Mouse (Mus musculus) left cerebral cortex, postnatal 36 days (tissue): Measurements from ENCODE around the gene Fgfr2. TPM values are rescaled to one million over a fixed set of nuclear protein-coding genes. Genes with fewer than 3 reads are reported as not detected.
A peak's percentile ranks its signal among the peaks of the same experiment; 100 is the strongest.
"Not testable (repeated sequence)": the region's sequence is repeated elsewhere in the genome, so short reads cannot be mapped to it uniquely, and the experiment has no call there.

Experiments
- DNase-seq, 2 experiments: peaks; one replicate each; pipeline ENCODE4 v3.0.0; 2021 to 2022; ENCODE audit warnings: low spot score in 2 of 2, mixed read lengths in 1 of 2
- intact Hi-C: fragments of 180-260 bp; cut with DNase I; formaldehyde crosslinking; loops from one replicate; pipeline ENCODE4 v1.15.1; 2025
- total RNA-seq, 2 experiments: library from RNA; stranded (reverse); gene quantifications; 2 replicates each; pipeline ENCODE4 v1.2.3; 2021

Fgfr2 gene
- total RNA-seq, 2 experiments from 2014 or later: 41.6 to 46.6 TPM

DNA sequence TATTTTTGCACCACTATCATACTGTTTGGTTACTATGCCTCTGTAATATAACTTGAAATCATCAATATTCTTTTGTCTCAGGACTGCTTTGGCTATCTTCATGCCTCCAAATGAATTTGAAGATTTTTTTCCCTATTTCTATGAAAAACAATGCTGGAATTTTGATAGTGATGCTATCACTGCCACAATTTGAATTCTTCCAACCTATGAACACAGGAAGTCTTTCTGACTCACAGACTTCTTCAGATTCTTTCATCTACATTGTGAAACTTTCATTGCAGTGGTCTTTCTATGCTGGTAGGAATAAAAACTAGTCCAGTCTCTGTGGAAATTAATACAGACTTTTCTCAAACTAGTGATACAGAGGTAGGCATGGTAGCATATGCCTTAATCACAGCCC lies 2631.1 kb downstream of the Fgfr2 start:
- intact Hi-C loops: no loop called here

DNA sequence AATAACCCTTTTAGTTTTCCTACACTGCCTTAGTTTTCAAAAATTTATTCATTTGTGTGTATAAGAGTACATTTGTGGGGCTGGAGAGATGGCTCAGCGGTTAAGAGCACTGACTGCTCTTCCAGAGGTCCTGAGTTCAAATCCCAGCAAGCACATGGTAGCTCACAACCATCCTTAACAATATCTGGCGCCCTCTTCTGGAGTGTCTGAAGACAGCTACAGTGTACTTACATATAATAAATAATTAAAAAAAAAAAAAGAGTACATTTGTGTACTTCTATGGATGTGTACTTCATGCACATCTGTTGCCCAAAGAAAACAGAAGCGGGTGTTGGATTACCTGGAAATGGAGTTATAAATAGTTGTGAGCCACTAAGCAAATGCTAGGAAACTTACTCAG lies 2644.1 kb downstream of the Fgfr2 start:
- intact Hi-C loops: loop anchor here (5.0 kb wide), 1 partner anchor 207 kb away; no protein-coding TSS in a partner anchor
- not testable (repeated sequence) for DNase-seq

More for the DNA sequence above, 2631.1 kb downstream of the Fgfr2 start:
- no peak for DNase-seq

DNA sequence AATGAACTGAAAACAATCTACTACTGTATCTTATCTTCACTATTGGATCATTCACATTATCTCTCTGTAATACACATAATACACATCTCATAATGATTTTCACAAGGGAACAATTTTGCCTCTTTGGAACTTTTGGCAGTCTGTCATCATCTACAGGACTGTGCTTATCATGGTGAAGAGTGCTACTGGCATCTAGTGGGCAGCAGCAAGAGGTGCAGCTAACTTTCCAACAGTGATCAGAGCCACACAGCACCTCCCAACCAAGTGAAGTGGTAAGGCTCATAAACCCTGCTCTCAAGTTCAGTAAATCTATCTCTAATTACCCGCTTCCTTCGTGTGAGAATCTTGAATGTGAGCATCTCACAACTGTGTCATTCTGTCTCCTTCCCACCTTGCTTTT lies 2647.2 kb downstream of the Fgfr2 start:
- intact Hi-C loops: loop anchor here (2.0 to 5.0 kb wide), 2 partner anchors 204 to 825 kb away; no protein-coding TSS in a partner anchor
- peak; percentile 30 to 34 for DNase-seq

DNA sequence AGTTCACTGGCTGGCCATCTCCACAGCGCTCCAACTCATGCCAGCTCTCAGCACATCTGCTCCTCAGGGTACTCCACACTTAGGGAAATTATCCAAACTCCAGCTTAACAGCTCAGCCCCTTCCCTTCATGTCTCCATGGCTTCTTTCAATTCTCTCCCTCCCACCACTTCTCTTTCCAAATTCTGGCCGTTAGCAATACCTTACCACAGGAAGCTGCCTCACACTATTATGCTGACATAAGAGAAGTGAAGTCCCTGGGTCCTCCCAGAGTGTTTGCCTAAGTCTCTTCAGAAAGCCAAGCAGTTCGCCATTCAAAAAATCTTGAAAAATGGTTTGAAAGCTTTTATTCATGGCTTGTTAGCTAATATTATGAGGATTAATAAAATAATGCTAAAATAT lies 2649.3 kb downstream of the Fgfr2 start:
- DNase-seq: no peak
- intact Hi-C loops: loop anchor here (5.0 kb wide), 1 partner anchor 92 kb away; no protein-coding TSS in a partner anchor

DNA sequence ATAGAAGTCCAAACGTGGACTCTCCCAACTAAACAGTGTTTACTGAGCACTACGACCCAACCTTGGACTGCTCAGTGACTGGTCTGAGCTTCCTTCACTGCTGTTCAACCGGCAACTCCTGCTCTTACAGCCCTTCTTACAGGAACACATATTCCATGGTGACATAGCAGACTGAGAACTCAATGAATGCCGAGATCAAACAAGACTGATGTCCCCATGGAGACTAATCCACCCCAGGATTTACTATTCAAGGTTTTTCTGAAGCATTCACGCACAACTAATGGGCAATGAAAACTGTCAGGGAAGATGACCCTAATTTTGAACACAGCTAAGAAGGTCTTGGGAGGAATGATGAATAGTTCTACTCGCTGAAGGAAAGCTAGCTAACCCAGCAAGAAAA lies 2650.5 kb downstream of the Fgfr2 start:
- no peak for DNase-seq
- intact Hi-C loops: loop anchor here (5.0 kb wide), 1 partner anchor 90 kb away; no protein-coding TSS in a partner anchor

DNA sequence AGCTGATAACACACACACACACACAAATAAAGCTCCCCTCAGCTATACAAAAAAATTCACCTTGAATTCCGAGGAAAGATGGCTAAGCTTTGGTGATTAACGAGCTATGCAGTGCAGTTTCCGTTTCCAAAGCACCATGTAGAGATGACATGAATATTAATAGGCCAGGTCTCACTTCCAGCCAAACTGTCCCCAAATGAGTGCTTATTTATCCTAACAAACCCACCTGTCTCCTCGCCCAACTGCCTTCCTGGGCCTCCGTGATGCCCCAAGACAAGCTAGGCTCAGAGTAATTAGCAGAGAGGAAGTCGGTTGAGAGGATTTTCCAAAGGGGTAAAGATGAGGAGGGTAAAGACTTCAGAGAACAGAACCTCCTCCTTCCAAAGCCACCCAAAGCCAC lies 2652.1 kb downstream of the Fgfr2 start:
- intact Hi-C loops: loop anchor here (5.0 kb wide), 1 partner anchor 89 kb away; no protein-coding TSS in a partner anchor

DNA sequence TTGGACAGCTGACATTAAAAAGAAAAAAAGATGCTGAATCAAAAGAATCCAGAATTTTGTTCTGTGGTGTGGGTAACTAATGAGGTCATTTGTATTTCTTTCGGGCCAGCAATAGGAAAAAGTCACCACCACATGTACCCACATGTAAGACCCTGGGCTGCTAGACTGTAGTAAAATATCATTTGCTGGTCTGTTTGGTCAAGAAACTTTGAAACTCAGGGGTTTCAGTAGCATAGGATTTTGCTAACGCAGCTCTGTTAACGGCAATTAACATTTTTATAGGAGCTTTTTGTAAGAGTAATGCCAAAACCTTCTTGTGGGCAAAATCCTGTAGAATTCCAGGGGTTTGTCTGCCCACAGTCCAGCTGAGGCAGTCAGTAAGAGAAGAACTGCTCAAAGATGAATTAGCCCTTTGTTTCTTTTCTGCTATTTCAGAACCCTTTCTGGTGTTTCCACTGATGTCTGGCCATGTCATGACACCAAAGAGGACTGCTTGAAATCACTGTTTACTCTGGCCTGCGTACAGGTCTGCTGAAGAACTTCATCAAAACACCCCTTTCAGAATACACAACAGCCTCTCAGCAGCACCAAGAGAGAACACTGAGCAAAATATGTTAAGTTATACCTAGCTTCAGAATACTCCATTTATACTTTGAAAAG lies 2667.4 kb downstream of the Fgfr2 start:
- DNase-seq: no peak
- intact Hi-C loops: no loop called here

More for the DNA sequence above, 2652.1 kb downstream of the Fgfr2 start:
- no peak for DNase-seq

DNA sequence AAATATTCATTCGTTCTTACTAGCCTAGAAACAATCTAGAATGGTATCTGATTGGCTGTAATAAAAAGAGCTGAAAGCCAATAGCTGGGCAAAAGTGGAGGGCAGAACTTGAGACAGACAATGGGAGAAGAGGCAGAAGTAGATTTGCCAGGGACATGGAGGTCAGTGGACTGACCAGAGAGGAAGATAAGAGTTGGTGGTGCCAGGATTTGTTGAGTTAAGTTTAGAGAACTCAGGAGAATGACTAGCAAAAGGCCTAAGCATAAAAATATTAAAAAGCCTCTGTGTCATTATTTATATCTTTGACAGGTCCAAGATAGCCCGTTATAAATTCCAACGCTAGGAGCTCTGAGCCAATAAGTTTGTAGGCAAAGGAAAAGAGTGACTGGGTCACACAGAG lies 2668.9 kb downstream of the Fgfr2 start:
- intact Hi-C loops: no loop called here
- no peak for DNase-seq

DNA sequence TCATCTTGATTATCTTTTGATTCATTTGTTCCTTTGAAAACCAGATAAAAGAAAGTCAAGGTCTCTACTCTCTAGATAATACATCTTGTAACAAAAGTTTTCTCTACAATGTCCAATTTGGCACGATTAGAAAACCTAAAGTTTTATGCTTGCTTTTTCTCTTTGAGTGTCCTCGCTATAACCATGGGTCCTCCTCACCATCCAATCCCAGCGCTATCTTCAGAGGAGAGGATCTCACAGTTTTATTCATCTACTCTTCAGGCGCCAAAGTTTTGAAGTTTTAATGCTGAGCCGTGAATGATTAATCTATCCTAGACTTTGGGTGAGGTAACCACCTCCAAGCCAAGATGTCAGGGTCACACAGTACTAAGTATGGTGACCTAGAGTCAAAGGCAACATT lies 2687.4 kb downstream of the Fgfr2 start:
- DNase-seq: no peak

DNA sequence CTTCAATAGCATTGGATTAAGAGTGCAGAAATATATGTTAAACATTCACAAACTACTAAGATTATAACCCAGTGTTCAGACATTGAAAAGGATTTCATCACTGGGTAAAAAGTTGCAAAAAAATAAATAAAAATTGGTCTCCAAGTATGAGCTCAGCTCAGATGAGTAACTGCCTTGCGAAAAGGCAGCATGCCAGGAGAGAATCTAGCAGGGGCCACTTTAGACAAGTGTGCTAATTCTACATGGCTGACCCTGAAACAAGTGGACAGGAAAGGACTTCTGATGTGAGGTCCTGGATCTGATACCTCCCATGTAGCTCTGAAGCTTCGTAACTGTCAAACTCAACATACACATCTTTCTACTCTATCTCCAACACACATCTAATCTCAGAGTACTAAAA lies 2691.0 kb downstream of the Fgfr2 start:
- DNase-seq: no peak
- intact Hi-C loops: no loop called here

More for the DNA sequence above, 2687.4 kb downstream of the Fgfr2 start:
- intact Hi-C loops: no loop called here

DNA sequence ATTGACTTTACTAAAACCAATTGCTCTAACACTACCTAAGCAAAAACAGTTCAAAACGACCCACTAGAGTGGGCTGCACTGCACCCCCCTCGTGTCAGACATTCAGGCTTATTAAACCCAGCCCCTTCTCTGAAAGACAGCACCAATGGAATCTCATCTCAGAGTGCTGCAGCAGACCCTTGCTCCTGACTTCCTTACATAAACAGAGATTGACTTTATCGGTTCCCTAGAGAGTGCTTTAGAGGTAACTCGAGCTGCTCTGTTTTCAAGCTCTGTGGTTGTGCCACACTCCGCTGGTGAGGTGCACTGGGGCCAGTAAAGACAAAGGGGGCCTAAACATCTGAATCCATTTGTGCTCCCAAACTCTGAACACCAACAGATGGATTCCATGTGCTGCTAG lies 2696.6 kb downstream of the Fgfr2 start:
- no peak for DNase-seq
- intact Hi-C loops: no loop called here

DNA sequence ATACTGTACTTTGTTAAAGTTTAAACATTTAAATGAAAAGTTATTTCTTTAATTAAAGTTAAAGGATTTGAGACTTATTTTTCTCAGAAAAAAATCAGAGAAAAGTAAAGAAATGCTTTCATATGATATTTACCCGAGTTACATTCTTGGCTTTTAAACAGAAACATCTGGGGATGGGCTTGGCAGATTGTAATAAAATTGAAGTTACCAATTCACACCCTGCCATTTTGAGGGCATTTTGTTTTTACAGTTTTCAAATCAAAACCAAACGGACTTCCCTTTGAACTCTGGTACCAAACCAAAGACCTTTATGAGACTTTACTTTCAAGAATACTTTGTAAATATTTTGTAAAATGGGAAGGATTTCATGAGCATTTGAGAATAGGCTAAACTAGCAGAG lies 2697.2 kb downstream of the Fgfr2 start:
- no peak for DNase-seq
- intact Hi-C loops: no loop called here

DNA sequence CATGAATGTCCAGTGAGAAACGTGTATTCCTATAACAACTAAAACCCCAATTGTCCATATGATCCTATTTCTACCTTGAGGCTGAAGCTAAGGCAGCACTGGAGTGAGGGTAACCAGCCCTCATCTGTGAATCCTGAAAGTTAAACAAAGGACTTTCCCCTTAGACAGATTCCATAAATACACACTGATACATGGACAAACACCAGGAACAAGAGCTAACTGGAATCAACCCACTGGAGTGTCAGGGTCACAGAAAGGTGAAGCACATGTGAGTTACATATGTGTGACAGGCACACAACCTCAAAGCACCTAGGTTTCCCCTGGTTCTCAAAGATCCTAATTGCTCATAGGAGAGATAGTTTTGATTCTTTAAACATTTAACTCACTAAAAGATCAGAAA lies 2703.2 kb downstream of the Fgfr2 start:
- intact Hi-C loops: no loop called here
- no peak for DNase-seq

DNA sequence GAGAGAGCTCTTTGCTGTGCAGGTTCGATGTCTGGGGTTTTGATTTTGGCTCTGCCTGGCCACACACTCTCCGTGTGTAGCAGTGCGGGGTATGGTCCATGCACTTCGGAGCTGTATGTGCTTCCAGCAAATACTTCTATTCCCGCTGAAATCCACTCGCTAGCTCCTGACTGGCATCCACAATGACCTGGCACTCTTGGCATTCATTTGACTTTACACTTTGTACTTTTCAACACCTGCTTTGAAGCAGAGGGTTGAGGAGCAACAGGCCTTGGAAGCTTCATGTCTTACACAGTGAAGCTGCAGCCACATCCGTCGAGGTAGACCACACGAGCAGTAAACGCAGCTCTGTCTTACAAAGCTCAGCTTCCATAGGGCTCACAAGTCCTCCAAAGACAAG lies 2715.5 kb downstream of the Fgfr2 start:
- intact Hi-C loops: no loop called here
- no peak for DNase-seq

DNA sequence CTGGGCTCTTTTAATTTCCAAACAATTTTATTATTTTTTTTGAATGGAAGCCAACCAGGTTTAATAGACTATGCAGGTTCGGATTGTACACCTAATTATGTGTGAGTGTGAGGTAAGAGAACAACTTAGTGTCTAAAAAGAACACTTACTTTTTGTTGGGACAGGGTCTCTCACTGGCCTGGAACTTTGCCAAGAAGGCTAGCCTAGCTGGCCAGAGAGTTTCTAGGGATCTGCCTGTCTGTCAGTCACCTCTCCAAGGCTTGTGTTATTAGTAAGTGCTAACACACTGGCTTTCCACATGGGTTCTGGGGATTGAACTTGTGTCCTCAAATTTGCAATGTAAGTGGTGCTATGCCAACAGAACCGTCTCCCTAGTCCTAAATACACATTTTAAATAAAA lies 2719.8 kb downstream of the Fgfr2 start:
- no peak for DNase-seq
- intact Hi-C loops: no loop called here

DNA sequence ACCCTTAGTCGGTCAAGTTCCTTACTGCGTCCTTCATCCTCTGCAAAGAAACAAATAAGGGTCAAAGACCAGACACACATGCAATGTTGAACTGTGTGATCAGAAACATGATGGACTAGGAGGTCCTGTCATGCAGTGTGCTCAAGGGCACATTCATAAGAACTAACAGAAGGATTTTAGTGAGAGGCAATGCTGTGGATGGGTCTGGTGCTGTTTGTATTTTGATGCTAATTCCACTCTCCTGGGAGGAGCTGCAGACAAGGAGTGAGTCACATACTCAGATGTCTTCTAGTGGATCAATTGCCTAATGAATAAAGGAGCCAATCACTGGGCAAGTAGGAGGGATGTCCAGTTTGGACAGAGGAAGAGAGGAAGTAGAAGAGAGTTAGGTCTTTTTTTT lies 2728.5 kb downstream of the Fgfr2 start:
- intact Hi-C loops: no loop called here
- no peak for DNase-seq

DNA sequence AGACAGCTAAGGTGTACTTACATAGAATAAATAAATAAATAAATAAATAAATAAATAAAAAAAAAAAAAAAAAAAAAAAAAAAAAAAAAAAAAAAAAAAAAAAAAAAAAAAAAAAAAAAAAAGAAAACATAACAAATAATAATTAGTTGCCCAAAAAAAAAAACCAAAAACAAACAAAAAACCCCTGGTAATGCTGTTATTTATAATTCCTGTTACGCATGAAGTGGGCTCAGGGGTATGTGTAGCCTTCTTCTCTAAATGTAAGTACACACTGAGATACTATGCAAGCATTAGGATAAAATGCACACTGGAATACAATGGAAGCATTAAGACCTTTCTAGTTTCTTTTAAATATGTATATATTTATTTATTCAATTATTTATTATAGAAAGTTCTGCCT lies 2733.1 kb downstream of the Fgfr2 start:
- DNase-seq, intact Hi-C loops: not testable (repeated sequence)

DNA sequence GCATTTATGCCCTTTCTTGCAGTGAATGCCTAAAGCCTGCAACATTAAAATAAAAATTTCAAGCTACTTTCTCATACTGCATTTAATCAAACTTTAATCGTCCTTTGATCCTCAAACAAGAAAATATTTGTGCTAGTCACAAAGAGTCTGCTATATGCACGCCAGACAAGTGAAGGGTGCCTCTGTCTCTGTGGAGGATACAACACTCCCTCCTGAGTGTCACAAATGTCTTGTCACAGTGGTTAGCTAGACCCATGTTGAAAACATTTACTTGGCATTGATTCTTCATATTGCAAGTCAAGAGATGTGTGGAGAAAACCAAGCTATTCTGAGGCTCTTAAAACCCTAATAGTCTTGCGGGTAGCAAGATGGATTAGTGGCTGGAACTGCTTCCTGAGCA lies 2736.8 kb downstream of the Fgfr2 start:
- intact Hi-C loops: no loop called here
- no peak for DNase-seq

DNA sequence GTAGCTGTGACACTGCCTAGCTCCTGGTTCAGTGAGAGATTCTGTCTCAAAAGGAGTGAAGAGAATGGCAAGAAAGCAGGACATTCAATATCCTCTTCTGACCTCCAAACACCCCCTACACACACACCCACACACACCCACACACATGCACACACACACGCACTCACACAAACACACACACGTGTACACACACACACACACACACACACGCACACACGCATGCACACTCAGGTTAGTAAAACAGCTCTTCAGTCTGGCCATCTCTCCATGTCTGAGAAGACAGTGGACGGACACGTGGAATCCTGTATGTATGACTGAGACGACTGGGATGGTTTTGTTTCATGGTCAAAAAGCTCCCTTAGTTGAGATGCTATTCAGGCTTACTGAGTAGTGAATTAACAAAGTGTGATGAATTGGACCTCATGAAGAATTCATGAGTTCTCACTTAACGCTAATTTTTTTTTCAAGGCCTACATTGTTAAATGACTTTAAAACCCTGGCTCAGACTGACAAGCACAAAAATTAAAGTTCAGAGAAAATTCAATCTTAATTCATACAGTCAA lies 2737.3 kb downstream of the Fgfr2 start:
- intact Hi-C loops: no loop called here

DNA sequence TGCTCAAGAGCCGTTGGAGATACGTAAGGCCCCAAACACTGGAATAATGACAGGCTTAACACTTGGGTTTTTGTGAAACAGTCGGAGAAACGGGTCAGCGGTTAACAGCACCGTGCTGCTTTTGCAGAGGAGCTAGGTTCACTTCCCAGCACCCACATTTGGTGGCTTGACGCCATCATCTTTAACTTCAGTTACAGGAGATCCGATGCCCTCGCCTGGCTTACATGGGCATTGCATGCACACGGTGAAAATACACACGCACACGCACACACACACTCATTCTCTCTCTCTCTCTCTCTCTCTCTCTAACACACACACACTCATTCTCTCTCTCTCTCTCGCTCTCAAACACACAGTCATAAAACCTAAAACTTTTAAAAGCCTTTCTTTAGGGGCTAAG lies 2741.0 kb downstream of the Fgfr2 start:
- intact Hi-C loops: loop anchor here (5.0 kb wide), 3 partner anchors 90 to 730 kb away; no protein-coding TSS in a partner anchor
- DNase-seq: no peak

More for the DNA sequence above, 2737.3 kb downstream of the Fgfr2 start:
- DNase-seq: no peak

DNA sequence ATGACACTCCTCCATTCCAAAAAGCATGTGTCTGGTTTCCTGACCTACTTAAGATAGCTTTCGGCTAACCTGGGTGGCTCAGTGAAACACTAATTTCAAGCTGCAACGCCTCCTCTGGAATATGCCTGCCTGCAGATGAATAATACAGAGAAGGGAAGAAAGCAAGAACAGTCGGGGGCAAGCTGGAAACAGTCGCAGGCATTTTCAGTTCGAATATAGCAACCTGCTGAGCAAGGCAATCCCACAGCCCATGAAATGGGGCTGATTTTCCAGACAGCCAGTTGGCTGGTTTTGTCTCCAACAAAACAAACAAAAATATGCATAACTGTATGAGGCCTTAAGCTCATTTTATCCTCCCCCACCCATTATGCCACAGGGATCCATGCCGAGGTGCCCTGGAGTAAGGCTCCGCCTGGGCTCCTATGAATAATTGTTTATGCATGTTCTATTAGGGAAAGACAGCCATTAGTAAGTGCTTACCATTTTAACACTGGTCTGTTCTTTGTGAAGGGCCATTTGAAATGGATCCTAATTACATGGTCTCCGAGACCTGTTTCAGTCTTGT lies 2741.7 kb downstream of the Fgfr2 start:
- DNase-seq: peak; percentile 11 to 20
- intact Hi-C loops: loop anchor here (5.0 kb wide), 3 partner anchors 91 to 729 kb away; no protein-coding TSS in a partner anchor
